Mouse (Mus musculus): ENCODE data around the gene Gpatch8.

The Gpatch8 gene

GRCm38 (mm10) chr11:102447497-102447896 lies 108.7 kb downstream of the Gpatch8 start, which contains the start of gene Fam171a2:
Gene Fam171a2, minus strand, starts transcription at chr11:102447682.
- peak; percentile 54 to 72 for DNase-seq

- no peak for DNase-seq
Observed at GRCm38 (mm10) chr11:102446581-102447461, 109.4 kb downstream of the Gpatch8 start.

GRCm38 (mm10) chr11:102445891-102446361 lies 110.3 kb downstream of the Gpatch8 start:
- peak; percentile 47 to 49 for DNase-seq

GRCm38 (mm10) chr11:102445264-102445890 lies 110.8 kb downstream of the Gpatch8 start:
- peak in 1 of 2 experiments; percentile 46 for DNase-seq

GRCm38 (mm10) chr11:102444781-102445180 lies 111.4 kb downstream of the Gpatch8 start:
- DNase-seq: no peak

GRCm38 (mm10) chr11:102444321-102444720 lies 111.9 kb downstream of the Gpatch8 start:
- no peak for DNase-seq

- no peak for DNase-seq
Observed at GRCm38 (mm10) chr11:102443740-102444139, 112.5 kb downstream of the Gpatch8 start.

GRCm38 (mm10) chr11:102442089-102442488 lies 114.1 kb downstream of the Gpatch8 start:
- DNase-seq: no peak

- DNase-seq: no peak
Observed at GRCm38 (mm10) chr11:102441434-102441833, 114.8 kb downstream of the Gpatch8 start.

- no peak for DNase-seq
Observed at GRCm38 (mm10) chr11:102440255-102440654, 115.9 kb downstream of the Gpatch8 start.

GRCm38 (mm10) chr11:102439093-102440082 lies 116.8 kb downstream of the Gpatch8 start:
- no peak for DNase-seq

- peak; percentile 67 to 78 for DNase-seq
Observed at GRCm38 (mm10) chr11:102438212-102439092, 117.7 kb downstream of the Gpatch8 start.

- DNase-seq: peak; percentile 56 to 68
Observed at GRCm38 (mm10) chr11:102437120-102438061, 118.8 kb downstream of the Gpatch8 start.

- DNase-seq: no peak
Observed at GRCm38 (mm10) chr11:102436471-102436790, 119.8 kb downstream of the Gpatch8 start.

- DNase-seq: no peak
Observed at GRCm38 (mm10) chr11:102435754-102436470, 120.3 kb downstream of the Gpatch8 start.

- no peak for DNase-seq
Observed at GRCm38 (mm10) chr11:102434816-102435705, 121.1 kb downstream of the Gpatch8 start.

GRCm38 (mm10) chr11:102434406-102434805 lies 121.8 kb downstream of the Gpatch8 start:
- DNase-seq: peak; percentile 77 to 82

- DNase-seq: no peak
Observed at GRCm38 (mm10) chr11:102433866-102434265, 122.3 kb downstream of the Gpatch8 start.

GRCm38 (mm10) chr11:102432896-102433295 lies 123.3 kb downstream of the Gpatch8 start:
- DNase-seq: no peak
